Mouse (Mus musculus) liver, embryonic 11.5 days (tissue): Measurements from ENCODE around the gene Pigv. TPM values are rescaled to one million over a fixed set of nuclear protein-coding genes. Genes with fewer than 3 reads are reported as not detected.

Source experiments
- ATAC-seq: fragments of 200-750 bp; cut with Nextera tagmentation; replicated peaks from 2 replicates; pipeline ENCODE4 v1.8.0; 2017; ENCODE audit warnings: moderate number of reproducible peaks, mild to moderate bottlenecking, moderate TSS enrichment, moderate library complexity; ENCODE audit not compliant: low FRiP score
- DNase-seq: peaks from one replicate; pipeline ENCODE4 v3.0.0-alpha.2; 2017; ENCODE audit warnings: low spot score
- H3K27ac ChIP-seq: fragments of 300-500 bp; sonication (generic); 2 replicates; pipeline ENCODE4 v1.5.1; 2014; ENCODE audit warnings: mild to moderate bottlenecking, low read depth, low read length, control low read depth
- H3K27me3 ChIP-seq: fragments of 300-500 bp; sonication (generic); replicated peaks from 2 replicates; pipeline ENCODE4 v1.6.1; 2014; ENCODE audit warnings: low read length, mixed read lengths; ENCODE audit not compliant: control insufficient read depth, insufficient read depth
- H3K36me3 ChIP-seq: fragments of 300-500 bp; sonication (generic); 2 replicates; pipeline ENCODE4 v1.6.1; 2014; ENCODE audit warnings: mild to moderate bottlenecking, low read length, moderate library complexity, mixed read lengths; ENCODE audit not compliant: control insufficient read depth, insufficient read depth
- H3K4me1 ChIP-seq: fragments of 300-500 bp; sonication (generic); replicated peaks from 2 replicates; pipeline ENCODE4 v1.6.1; 2014; ENCODE audit warnings: low read length, mixed read lengths; ENCODE audit not compliant: control insufficient read depth, insufficient read depth
- H3K4me2 ChIP-seq: fragments of 300-500 bp; sonication (generic); 2 replicates; pipeline ENCODE4 v1.6.1; 2014; ENCODE audit warnings: mild to moderate bottlenecking, control low read depth, moderate library complexity
- H3K4me3 ChIP-seq: fragments of 300-500 bp; sonication (generic); 2 replicates; pipeline ENCODE4 v1.5.1; 2014; ENCODE audit warnings: low read depth, low read length, control low read depth
- H3K9ac ChIP-seq: fragments of 300-500 bp; sonication (generic); 2 replicates; pipeline ENCODE4 v1.6.1; 2014; ENCODE audit warnings: low read depth, low read length, control low read depth
- H3K9me3 ChIP-seq: fragments of 300-500 bp; sonication (generic); 2 replicates; pipeline ENCODE4 v1.6.1; 2016; ENCODE audit warnings: low read length, inconsistent platforms, mixed read lengths; ENCODE audit not compliant: control insufficient read depth
- WGBS: fragments of 180-500 bp; shearing (Covaris S2); extraction: QIAGEN DNeasy Blood & Tissue Kit; methylation state at CpG from one replicate; pipeline ENCODE4 v1.1.7; 2014; 5-methylcytosine and 5-hydroxymethylcytosine counted together
- polyA plus RNA-seq: library from polyadenylated mRNA; unstranded; fragments of >200 nt; fragmentation: Nextera tagmentation; extraction: Ambion mirVana; gene quantifications from 2 replicates; pipeline ENCODE4 v1.2.1, GENCODE M21; 2014

Pigv gene
- polyA plus RNA-seq, 1 experiment from 2014 or later = 15.0 TPM

DNA sequence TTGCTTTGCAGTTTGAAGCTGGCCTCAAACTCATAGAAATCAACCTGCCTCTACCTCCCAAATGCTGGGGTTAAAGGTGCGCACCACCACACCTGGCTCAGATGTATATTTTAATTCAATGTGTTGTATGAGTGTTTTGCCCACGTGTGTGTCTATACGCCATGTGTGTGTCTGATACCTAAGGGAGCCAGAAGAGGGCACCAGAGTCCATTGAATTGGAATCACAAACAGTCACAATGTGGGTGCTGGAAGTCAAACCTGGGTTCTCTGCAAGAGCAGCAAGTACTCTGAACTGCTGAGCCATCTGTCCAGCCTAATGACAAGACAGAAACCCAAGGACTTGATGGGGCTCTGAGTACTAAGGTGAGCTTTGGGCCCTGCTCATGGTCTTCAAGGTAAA is 27.3 kb downstream of the Pigv start:
- WGBS = 89% methylated on average over 3 of the region's 3 CpGs
- ATAC-seq = no peak
- DNase-seq = no peak
- no peak overlapping the region for H3K27ac ChIP-seq
- no peak overlapping the region for H3K4me3 ChIP-seq
- H3K4me2 ChIP-seq = no peak overlapping the region
- H3K4me1 ChIP-seq = no peaks in the 10 kb centered on the region; the same call in 1 of the 2 replicates
- H3K36me3 ChIP-seq = no peaks in the 10 kb centered on the region
- H3K9ac ChIP-seq = no peak overlapping the region
- H3K9me3 ChIP-seq = no peaks in the 10 kb centered on the region
- H3K27me3 ChIP-seq = no peaks in the 10 kb centered on the region

DNA sequence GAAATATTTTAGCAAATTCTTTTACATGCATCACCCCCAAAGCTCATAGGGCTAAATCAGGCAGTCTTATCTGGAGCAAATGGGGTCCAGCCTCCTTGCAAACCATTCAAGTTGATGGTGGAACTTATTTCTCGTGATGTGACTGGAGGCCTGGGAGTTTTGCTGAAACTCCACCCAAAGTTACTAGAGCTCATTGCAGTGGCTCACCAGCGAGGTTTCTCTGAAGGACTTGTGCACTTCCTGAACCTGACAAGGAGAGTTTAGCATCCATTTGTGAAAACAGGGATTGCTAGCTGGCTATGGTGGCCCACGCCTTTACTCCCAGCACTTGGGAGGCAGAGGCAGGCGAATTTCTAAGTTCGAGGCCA is 38.4 kb downstream of the Pigv start:
- H3K4me2 ChIP-seq = no peak overlapping the region; the same call in none of the 2 replicates

DNA sequence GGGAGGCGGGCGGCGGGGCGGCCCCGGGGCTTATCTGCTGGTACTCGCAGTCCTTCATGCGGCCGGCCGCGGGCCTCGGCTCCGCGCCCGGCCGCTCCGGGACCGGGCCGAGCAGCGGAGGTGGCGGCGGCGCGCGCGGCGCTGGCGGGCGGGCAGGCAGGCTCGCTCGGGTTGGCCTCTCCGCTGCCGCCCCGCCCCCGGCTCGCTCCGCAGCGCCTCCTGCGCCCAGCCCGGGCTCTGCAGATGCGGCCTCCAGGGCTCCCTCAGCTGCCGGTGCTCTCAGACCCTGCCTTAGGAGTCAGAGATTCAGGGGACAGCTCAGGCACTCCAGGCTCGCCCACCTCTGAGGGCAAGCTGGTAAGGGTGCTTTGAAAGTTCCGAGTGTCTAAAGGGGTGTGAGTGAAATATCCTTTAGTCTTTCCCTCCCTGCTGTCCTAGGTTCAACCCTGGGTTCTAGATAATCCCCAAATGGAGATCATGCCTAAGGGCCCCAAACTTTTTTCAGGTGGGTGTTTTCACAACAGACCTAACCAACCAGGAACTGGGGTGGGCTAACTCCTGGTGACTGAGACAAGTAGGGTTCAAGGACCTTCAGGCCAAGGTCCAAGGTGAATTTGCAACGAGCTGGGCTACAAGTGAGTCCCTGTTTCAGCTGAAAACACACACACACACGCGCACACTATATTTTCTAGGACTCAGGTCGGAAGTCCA is 39.0 kb downstream of the Pigv start:
- no peaks in the 10 kb centered on the region for H3K9me3 ChIP-seq
- 10% methylated on average over 37 of the region's 47 CpGs for WGBS
- H3K4me1 ChIP-seq = peaks cover 17% of the 10 kb centered on the region
- peak overlapping the region; percentile 91 for H3K9ac ChIP-seq
- no peaks in the 10 kb centered on the region for H3K36me3 ChIP-seq
- DNase-seq (peak; percentile 89), ATAC-seq (peak; percentile 85)
- peak overlapping the region; percentile 80 for H3K4me3 ChIP-seq
- H3K27me3 ChIP-seq = no peaks in the 10 kb centered on the region
- H3K4me2 ChIP-seq = peak overlapping the region; percentile 98
- peak overlapping the region; percentile 55 for H3K27ac ChIP-seq

More for the DNA sequence above, 38.4 kb downstream of the Pigv start:
- H3K36me3 ChIP-seq = no peaks in the 10 kb centered on the region
- H3K9me3 ChIP-seq = no peaks in the 10 kb centered on the region
- ATAC-seq (no peak), DNase-seq (no peak)
- H3K4me1 ChIP-seq = peaks cover 17% of the 10 kb centered on the region
- no peaks in the 10 kb centered on the region for H3K27me3 ChIP-seq
- WGBS = 77% methylated on average over 5 of the region's 5 CpGs
- no peak overlapping the region for H3K27ac ChIP-seq
- peak overlapping the region; percentile 91 for H3K9ac ChIP-seq
- no peak overlapping the region for H3K4me3 ChIP-seq

DNA sequence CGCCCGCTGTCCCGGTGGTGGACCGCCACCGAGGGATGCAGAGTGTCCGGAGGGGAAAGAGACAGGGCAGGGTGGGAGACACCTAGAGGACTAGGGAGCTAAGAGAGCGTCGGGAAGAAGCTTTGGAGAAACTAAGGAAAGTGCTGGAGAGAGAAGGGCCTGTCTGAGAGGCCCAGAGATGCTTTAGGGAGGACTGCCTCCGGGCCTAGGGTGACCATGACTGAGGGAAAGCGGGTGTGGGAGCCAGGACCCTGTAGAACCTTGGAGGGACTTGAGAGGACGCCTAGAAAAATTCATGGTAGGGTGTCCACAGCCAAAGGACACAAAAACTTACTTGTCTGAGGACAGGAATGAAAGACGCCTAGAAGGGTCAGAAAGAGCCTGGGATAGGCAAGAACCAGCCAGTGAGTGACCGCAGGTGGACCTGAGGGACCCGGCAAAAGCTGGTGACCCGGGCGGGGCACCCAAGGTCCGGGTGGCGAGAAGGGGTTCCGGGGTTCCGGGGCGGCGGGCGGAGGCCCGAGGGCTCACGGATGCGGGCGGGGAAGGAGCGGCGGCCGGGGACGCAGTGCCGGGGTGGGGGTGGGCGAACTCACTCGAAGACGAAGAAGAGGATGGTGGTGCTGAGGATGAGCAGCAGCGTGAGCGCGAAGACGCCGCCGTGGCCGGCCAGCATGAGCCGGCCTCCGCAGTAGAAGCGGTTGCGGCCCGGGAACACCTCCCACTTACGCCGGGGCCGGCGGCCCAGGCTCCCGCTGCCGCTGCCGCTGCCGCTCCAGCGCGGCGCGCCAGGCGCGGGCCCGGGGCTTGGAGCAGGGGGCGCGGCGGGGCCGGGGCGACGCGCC is 39.7 kb downstream of the Pigv start:
- 4% methylated on average over 52 of the region's 69 CpGs for WGBS
- peak; percentile 58 for DNase-seq
- ATAC-seq = peak; percentile 67
- H3K36me3 ChIP-seq = no peaks in the 10 kb centered on the region
- no peaks in the 10 kb centered on the region for H3K9me3 ChIP-seq
- no peaks in the 10 kb centered on the region for H3K27me3 ChIP-seq
- H3K4me2 ChIP-seq = peak overlapping the region; percentile 98
- peak overlapping the region; percentile 91 for H3K9ac ChIP-seq
- peak overlapping the region; percentile 55 for H3K27ac ChIP-seq
- peak overlapping the region; percentile 80 for H3K4me3 ChIP-seq
- H3K4me1 ChIP-seq = peaks cover 17% of the 10 kb centered on the region

DNA sequence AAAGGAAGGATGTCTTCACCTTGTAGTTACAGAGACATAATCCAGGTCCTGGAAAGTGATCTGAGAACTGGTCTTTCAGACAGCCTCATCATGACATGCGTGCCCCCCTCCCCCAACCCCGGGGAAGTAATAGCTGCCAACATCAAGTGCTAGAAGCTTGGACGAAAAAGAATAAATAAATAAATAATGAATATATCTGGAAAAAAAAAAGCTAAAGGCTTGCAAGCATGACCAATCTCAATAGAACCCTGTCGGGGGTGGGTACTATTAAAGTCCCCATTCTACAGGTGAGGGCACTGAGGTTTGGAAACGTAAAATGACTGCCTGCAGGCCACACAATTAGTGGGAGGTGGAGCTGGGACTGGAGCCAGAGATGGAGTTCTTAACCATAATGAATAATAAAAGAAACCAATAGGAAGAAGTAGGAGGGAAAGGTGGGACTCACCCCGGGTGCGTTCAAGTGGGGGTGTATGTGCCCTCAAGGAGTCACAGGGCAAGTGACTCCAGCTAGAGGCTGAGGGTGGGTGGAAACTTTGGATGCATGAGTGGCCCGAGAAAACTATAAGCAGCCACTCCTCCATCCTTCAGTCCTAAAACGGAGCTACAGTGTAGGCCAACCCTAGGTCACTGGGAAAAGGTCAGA is 40.6 kb downstream of the Pigv start:
- no peak for DNase-seq
- Histone ChIP-seq H3K4me2 (peak overlapping the region; percentile 98), H3K9ac (peak overlapping the region; percentile 91), H3K4me1 (peaks cover 17% of the 10 kb centered on the region), H3K4me3 (peak overlapping the region; percentile 80), H3K36me3 (peaks cover 1% of the 10 kb centered on the region; the same call in 1 of the 2 replicates), H3K27me3 (no peaks in the 10 kb centered on the region), H3K9me3 (no peaks in the 10 kb centered on the region), H3K27ac (no peak overlapping the region)
- ATAC-seq = no peak
- WGBS = 60% methylated on average over 9 of the region's 9 CpGs

DNA sequence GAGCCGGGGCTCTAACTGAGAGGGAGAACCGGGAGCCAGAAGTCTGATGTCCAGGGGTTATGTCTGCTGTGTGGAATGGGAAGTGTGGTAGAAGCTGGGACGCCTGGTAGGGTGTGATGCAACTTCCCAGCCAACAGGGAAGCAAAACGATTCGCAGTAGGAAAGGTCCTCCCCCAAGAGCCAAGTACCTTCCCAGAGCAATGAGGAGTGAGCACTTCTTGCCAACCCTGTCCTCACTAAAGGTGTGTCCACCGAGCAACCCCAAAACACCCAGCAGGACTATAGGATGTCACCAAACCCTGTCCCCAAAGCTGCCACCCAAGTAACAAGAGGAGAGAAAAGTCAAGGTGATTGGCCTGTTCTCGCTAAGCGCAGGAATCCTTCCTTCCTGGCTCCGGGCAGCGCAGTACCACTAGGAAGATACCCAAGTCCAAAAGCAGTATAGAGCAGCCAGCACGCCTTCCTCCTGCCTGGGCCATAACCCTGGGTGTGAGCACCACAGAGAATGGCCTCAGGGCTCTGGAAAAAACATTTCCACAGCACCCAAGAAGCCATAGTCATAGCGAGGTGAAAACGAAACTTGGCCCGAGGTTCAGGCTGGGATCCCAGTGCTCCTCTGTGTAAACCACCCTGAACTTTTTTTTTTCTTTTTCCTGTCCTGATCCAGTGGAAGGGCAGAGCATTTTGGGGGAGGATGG is 41.2 kb downstream of the Pigv start:
- H3K4me2 ChIP-seq = peak overlapping the region; percentile 98

DNA sequence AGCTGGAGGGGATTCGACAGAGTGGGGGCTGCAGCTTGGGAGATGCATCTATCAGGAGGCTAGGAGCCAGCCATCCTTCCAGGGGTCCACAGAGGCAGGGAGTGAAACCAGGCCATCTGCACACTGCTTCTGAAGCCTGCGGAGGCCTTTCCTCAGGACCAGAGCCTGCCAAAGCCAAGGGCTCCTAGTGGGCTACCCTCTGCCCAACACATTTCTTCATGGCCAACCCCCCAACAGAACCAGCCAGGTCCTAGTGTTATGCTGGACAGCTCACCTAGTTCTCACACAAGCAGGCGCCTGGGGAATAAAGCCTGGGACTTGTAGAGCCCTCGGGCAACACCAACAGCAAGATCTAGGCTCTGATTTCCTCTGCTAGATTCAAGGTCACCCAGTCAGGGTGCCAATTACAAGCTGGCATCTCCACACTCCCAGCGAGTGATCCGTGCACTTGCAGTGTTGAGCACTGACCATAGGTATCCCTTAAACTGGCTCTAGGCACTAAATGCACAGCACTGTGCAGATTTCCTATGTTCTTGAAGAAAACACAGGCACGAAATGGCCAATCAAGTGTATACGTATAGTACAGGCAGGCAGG is 42.0 kb downstream of the Pigv start:
- H3K9me3 ChIP-seq = no peaks in the 10 kb centered on the region
- no peak overlapping the region for H3K4me2 ChIP-seq
- DNase-seq (no peak), ATAC-seq (no peak)
- H3K4me1 ChIP-seq = peaks cover 24% of the 10 kb centered on the region
- no peaks in the 10 kb centered on the region for H3K27me3 ChIP-seq
- H3K27ac ChIP-seq = no peak overlapping the region; the same call in 1 of the 2 replicates
- WGBS = 89% methylated on average over 8 of the region's 8 CpGs
- H3K9ac ChIP-seq = no peak overlapping the region
- H3K4me3 ChIP-seq = no peak overlapping the region
- peaks cover 4% of the 10 kb centered on the region; the same call in 1 of the 2 replicates for H3K36me3 ChIP-seq

More for the DNA sequence above, 41.2 kb downstream of the Pigv start:
- DNase-seq (no peak), ATAC-seq (no peak)
- Histone ChIP-seq H3K4me1 (peaks cover 17% of the 10 kb centered on the region), H3K9ac (no peak overlapping the region), H3K27me3 (no peaks in the 10 kb centered on the region), H3K9me3 (no peaks in the 10 kb centered on the region), H3K27ac (no peak overlapping the region; the same call in 1 of the 2 replicates), H3K4me3 (no peak overlapping the region), H3K36me3 (peaks cover 4% of the 10 kb centered on the region; the same call in 1 of the 2 replicates)
- 70% methylated on average over 14 of the region's 14 CpGs for WGBS

DNA sequence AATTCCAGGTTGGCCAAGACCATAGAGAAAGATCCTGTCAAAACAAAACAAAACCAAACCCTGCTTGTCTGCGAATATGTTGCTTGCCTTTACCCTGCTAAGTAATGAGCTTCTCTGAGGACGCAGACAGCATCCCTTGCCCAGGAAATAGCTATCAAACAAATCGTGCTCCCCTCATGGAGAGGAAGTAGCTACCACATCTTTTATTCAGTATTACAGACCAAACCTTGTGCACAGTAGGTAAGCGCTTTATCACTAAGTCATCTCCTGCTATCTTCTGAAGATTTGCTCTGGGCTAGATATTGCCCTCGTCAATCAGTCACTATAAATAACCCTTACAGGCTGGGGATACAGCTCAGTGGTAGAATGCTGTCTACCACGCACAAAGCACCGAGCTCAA is 43.3 kb downstream of the Pigv start:
- Histone ChIP-seq H3K9ac (no peak overlapping the region), H3K27me3 (no peaks in the 10 kb centered on the region), H3K27ac (no peak overlapping the region), H3K9me3 (no peaks in the 10 kb centered on the region), H3K4me2 (no peak overlapping the region), H3K4me1 (peaks cover 34% of the 10 kb centered on the region), H3K4me3 (no peak overlapping the region), H3K36me3 (peaks cover 4% of the 10 kb centered on the region; the same call in 1 of the 2 replicates)
- 75% methylated on average over 7 of the region's 7 CpGs for WGBS
- DNase-seq = no peak
- no peak for ATAC-seq
